Mouse (Mus musculus) spleen, postnatal 36 days (tissue): ENCODE data around the gene Slc39a13.
A peak's percentile ranks its signal among the peaks of the same experiment; 100 is the strongest.
"Not testable (repeated sequence)": the region's sequence is repeated elsewhere in the genome, so short reads cannot be mapped to it uniquely, and the experiment has no call there.

Experiments
- DNase-seq, 2 experiments: peaks; one replicate each; pipeline ENCODE4 v3.0.0; 2022; ENCODE audit warnings: low spot score in 2 of 2, mixed read lengths in 1 of 2

The Slc39a13 gene

GRCm38 (mm10) chr2:91027391-91028214 is 42.6 kb downstream of the Slc39a13 start:
- DNase-seq, result peak in 1 of 2 experiments; percentile 19

- DNase-seq, result no peak
These were observed 43.7 kb downstream of the Slc39a13 start for GRCm38 (mm10) chr2:91026491-91026890.

GRCm38 (mm10) chr2:91025081-91025516 is 45.1 kb downstream of the Slc39a13 start:
- no peak for DNase-seq

GRCm38 (mm10) chr2:91023956-91024355 is 46.3 kb downstream of the Slc39a13 start:
- no peak for DNase-seq

- DNase-seq, result no peak
These were observed 47.1 kb downstream of the Slc39a13 start for GRCm38 (mm10) chr2:91023131-91023530.

GRCm38 (mm10) chr2:91022266-91022665 is 48.0 kb downstream of the Slc39a13 start:
- DNase-seq, result not testable (repeated sequence)

- DNase-seq, result no peak
These were observed 50.3 kb downstream of the Slc39a13 start for GRCm38 (mm10) chr2:91019911-91020310.

GRCm38 (mm10) chr2:91018061-91018788 is 52.0 kb downstream of the Slc39a13 start:
- no peak for DNase-seq

- no peak for DNase-seq
These were observed 54.8 kb downstream of the Slc39a13 start for GRCm38 (mm10) chr2:91015386-91015785.

GRCm38 (mm10) chr2:91013881-91014280 is 56.3 kb downstream of the Slc39a13 start:
- DNase-seq, result peak; percentile 35 to 40
